Mouse (Mus musculus) heart, postnatal 0 days (tissue): ENCODE results near the gene Slc10a1.

Source experiments
- CTCF ChIP-seq: IDR thresholded peaks from 2 replicates; pipeline ENCODE4 v1.5.1; 2016; ENCODE audit warnings: antibody characterized with exemption, control low read depth, low read depth
- EP300 ChIP-seq: IDR thresholded peaks from 2 replicates; pipeline ENCODE4 v1.6.1; 2016; ENCODE audit warnings: antibody characterized with exemption, low read depth

DNA sequence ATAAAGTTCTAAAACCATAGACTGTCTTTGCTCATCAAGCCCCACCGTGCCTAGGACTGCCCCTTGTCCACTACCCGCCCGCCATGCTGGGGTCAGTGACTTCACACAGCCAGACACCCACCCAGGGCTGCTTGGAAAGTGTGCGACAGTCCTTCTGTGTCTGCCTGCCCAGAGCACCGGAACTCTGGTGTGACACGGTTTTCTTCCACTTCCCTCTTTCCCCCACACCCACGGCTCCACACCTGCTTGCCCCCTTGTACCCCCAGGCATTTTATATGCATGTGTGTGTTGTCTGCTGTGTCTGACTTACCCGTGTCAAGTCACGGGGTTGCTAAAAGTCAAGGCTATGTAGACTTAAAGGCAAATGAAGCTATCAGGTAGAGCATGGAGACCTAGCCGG, 23.3 kb upstream of the Slc10a1 start:
- no peak for TF ChIP-seq CTCF
- no peak for TF ChIP-seq EP300
